Mouse (Mus musculus): ENCODE measurements around the gene Polr2i.

GRCm38 (mm10) chr7:30195461-30195860, 36.3 kb upstream of the Polr2i start:
- no peak for TF ChIP-seq POLR2A (IDR thresholded peaks at IDR 0.05; ENCODE audit: insufficient read depth, low read depth, low read length)
- no peak for TF ChIP-seq CTCF (IDR thresholded peaks at IDR 0.05; ENCODE audit: insufficient read depth, low read depth, low read length)

All from olfactory bulb, adult 2 months (tissue).